Mouse (Mus musculus) small intestine, adult 2 months (tissue): Measurements from ENCODE around the gene Slc22a15.

Source experiments
- CTCF ChIP-seq: fragments of 200-500 bp; IDR thresholded peaks from 2 replicates; pipeline ENCODE4 v1.5.1; 2012; ENCODE audit warnings: low read depth, mild to moderate bottlenecking, control low read depth, inconsistent platforms, low read length, moderate library complexity, mixed read lengths; ENCODE audit not compliant: insufficient replicate concordance, insufficient read length; ENCODE audit errors: extremely low read depth
- POLR2A ChIP-seq: fragments of 200-500 bp; IDR thresholded peaks from 2 replicates; pipeline ENCODE4 v1.6.1; 2012; ENCODE audit warnings: low read depth, mild to moderate bottlenecking, control low read depth, inconsistent platforms, low read length, moderate library complexity

DNA sequence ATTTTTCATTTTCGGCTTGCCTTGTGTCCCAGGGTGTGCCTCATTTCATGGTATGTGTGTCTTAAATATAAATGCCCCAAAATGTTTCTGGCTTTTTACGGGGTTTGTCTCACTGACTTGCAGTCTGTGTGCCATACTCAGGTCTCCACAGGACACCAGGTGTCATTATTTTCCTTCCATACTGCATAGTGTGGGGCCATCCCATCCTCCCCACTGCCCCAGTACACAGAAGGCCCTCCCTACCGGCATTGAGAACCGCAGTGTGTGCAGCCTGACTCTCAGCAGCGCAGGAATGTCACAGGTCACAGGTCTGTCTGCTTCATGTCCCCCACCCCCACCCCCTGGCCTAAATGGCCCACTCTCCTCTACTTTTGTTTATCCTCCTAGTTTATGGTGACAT lies 21.2 kb downstream of the Slc22a15 start:
- no peak for TF ChIP-seq POLR2A
- TF ChIP-seq CTCF: no peak
